ENCODE assay signal across 8 mouse cellular contexts in genomic region chr15:62136932-62137594, GRCm38 (mm10).
A peak's percentile ranks its signal among the peaks of the same experiment; 100 is the strongest.
DNase-seq lines count a peak whose midpoint lies in the region; ATAC-seq lines count a peak whose summit lies in the region.

No protein-coding gene starts in this region.

- H3K9ac ChIP-seq in heart, embryonic 11.5 days (ENCODE audit: low read depth, low read length): no peak overlapping the region

- no peaks in the 10 kb centered on the region for H3K36me3 ChIP-seq in heart, embryonic 10.5 days
- no peaks in the 10 kb centered on the region for H3K36me3 ChIP-seq in heart, embryonic 11.5 days (ENCODE audit: control insufficient read depth, insufficient read depth, low read length)

- H3K4me1 ChIP-seq in heart, embryonic 10.5 days: peaks cover 21% of the 10 kb centered on the region
- 0 out of 2 replicates have a peak, but pooled peaks cover 5% of the 10 kb centered on the region for H3K4me1 ChIP-seq in heart, embryonic 11.5 days (ENCODE audit: control insufficient read depth, insufficient read depth, low read length)

- H3K27me3 ChIP-seq in heart, embryonic 10.5 days (ENCODE audit: insufficient read depth, poor library complexity, severe bottlenecking): no peaks in the 10 kb centered on the region
- H3K27me3 ChIP-seq in heart, embryonic 11.5 days (ENCODE audit: control insufficient read depth, insufficient read depth, low read length): no peaks in the 10 kb centered on the region

- WGBS in heart, embryonic 10.5 days: 69% methylated on average over 14 of the region's 14 CpGs
- WGBS in heart, embryonic 11.5 days (ENCODE audit: insufficient replicate concordance): 61% methylated on average over 14 of the region's 14 CpGs

- H3K4me2 ChIP-seq in heart, embryonic 11.5 days: no peak overlapping the region

- H3K4me3 ChIP-seq in heart, embryonic 10.5 days: no peak overlapping the region
- no peak overlapping the region for H3K4me3 ChIP-seq in heart, embryonic 11.5 days (ENCODE audit: low read depth, low read length)

- 0 out of 2 replicates have a peak overlapping the region, but pooled peaks have one; percentile 22 for H3K27ac ChIP-seq in heart, embryonic 10.5 days
- H3K27ac ChIP-seq in heart, embryonic 11.5 days (ENCODE audit: low read depth, low read length): no peak overlapping the region

- ATAC-seq in heart, embryonic 11.5 days (replicated peaks; ENCODE audit: insufficient number of reproducible peaks, low FRiP score, low TSS enrichment): no peak
- ATAC-seq in megakaryocyte progenitor cell, adult 5-6 weeks (replicated peaks; ENCODE audit: poor library complexity): no peak

- no peaks in the 10 kb centered on the region for H3K9me3 ChIP-seq in heart, embryonic 10.5 days
- H3K9me3 ChIP-seq in heart, embryonic 11.5 days (replicated peaks; ENCODE audit: control insufficient read depth, low read length): no peaks in the 10 kb centered on the region

- DNase-seq in heart, embryonic 10.5 days (ENCODE audit: low spot score): no peak
- peak; percentile 8 for DNase-seq in testis, postnatal 14 days (ENCODE audit: low spot score)
- DNase-seq in testis, postnatal 10 days (ENCODE audit: low spot score): no peak
- DNase-seq in kidney, postnatal 36 days: peak; percentile 32 to 41
- peak; percentile 84 for DNase-seq in skeletal muscle tissue, adult 2 months (ENCODE audit: low read depth, low spot score)
- no peak for DNase-seq in spleen, adult 12 weeks (ENCODE audit: low spot score)

Comparison
In these comparisons a context has a peak if more than half of its experiments do, and no peak if none do; other contexts are left out.
1. DNase-seq: peak in testis, postnatal 14 days (single experiment), kidney, postnatal 36 days (2 of 2) and skeletal muscle tissue, adult 2 months (single experiment); none in heart, embryonic 10.5 days (single experiment), testis, postnatal 10 days (single experiment) and spleen, adult 12 weeks (single experiment).